Mouse (Mus musculus): ENCODE data around the gene Filip1l. TPM values are rescaled to one million over a fixed set of nuclear protein-coding genes. Genes with fewer than 3 reads are reported as not detected.

Gene Filip1l
- polyA plus RNA-seq, 1 experiment from 2014 or later: 9.4 TPM

DNA sequence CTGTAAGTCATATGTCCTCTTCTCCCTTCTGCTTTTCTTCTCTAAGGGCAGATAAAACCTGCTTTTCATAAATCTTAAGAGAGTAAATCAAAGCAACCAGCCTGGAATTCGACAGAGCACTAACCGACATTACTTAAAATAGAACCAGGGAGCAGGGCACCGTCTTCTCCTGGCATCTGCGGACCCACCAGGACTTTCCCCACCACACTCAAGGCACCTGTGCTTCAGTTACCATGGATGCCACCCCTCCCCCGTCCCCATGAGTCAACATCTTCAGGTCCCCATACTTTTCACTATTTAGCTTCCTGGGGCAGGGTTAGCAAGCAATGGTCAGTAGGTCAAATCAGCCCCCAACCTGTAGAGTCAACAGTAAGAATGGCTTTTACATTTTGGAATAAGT is 76.1 kb downstream of the Filip1l start:
- Histone ChIP-seq H3K9ac (ENCODE audit: low read depth, low read length) (no peak overlapping the region), H3K4me2 (no peak overlapping the region), H3K27me3 (replicated peaks; ENCODE audit: control insufficient read depth, insufficient read depth, low read length) (no peaks in the 10 kb centered on the region), H3K36me3 (ENCODE audit: control insufficient read depth, insufficient read depth, low read length) (no peaks in the 10 kb centered on the region), H3K4me3 (ENCODE audit: low read depth, low read length) (no peak overlapping the region), H3K4me1 (replicated peaks; ENCODE audit: control insufficient read depth, insufficient read depth, low read length) (no peaks in the 10 kb centered on the region), H3K9me3 (ENCODE audit: control insufficient read depth, low read length) (no peaks in the 10 kb centered on the region), H3K27ac (ENCODE audit: low read depth, low read length) (no peak overlapping the region)
- no peak for ATAC-seq (replicated peaks; ENCODE audit: low FRiP score)
- 78% methylated on average over 5 of the region's 5 CpGs for WGBS
- no peak for DNase-seq (ENCODE audit: low spot score)

- H3K4me2 ChIP-seq: no peak overlapping the region
- H3K4me3 ChIP-seq (ENCODE audit: low read depth, low read length): no peak overlapping the region
- H3K4me1 ChIP-seq (replicated peaks; ENCODE audit: control insufficient read depth, insufficient read depth, low read length): no peaks in the 10 kb centered on the region
- 77% methylated on average over 3 of the region's 3 CpGs for WGBS
- no peak overlapping the region for H3K9ac ChIP-seq (ENCODE audit: low read depth, low read length)
- DNase-seq (ENCODE audit: low spot score) (no peak), ATAC-seq (replicated peaks; ENCODE audit: low FRiP score) (no peak)
- no peaks in the 10 kb centered on the region for H3K36me3 ChIP-seq (ENCODE audit: control insufficient read depth, insufficient read depth, low read length)
- no peaks in the 10 kb centered on the region for H3K27me3 ChIP-seq (replicated peaks; ENCODE audit: control insufficient read depth, insufficient read depth, low read length)
- no peaks in the 10 kb centered on the region for H3K9me3 ChIP-seq (ENCODE audit: control insufficient read depth, low read length)
- H3K27ac ChIP-seq (ENCODE audit: low read depth, low read length): no peak overlapping the region
Observed at GRCm38 (mm10) chr16:57431294-57431693, 78.4 kb downstream of the Filip1l start.

GRCm38 (mm10) chr16:57433173-57433572 is 80.3 kb downstream of the Filip1l start:
- Histone ChIP-seq H3K9ac (ENCODE audit: low read depth, low read length) (no peak overlapping the region), H3K36me3 (ENCODE audit: control insufficient read depth, insufficient read depth, low read length) (no peaks in the 10 kb centered on the region), H3K27me3 (replicated peaks; ENCODE audit: control insufficient read depth, insufficient read depth, low read length) (no peaks in the 10 kb centered on the region), H3K27ac (ENCODE audit: low read depth, low read length) (no peak overlapping the region), H3K4me3 (ENCODE audit: low read depth, low read length) (no peak overlapping the region), H3K4me1 (replicated peaks; ENCODE audit: control insufficient read depth, insufficient read depth, low read length) (no peaks in the 10 kb centered on the region), H3K9me3 (ENCODE audit: control insufficient read depth, low read length) (no peaks in the 10 kb centered on the region), H3K4me2 (no peak overlapping the region)
- DNase-seq (ENCODE audit: low spot score): no peak
- ATAC-seq (replicated peaks; ENCODE audit: low FRiP score): no peak
- WGBS: 62% methylated on average over 4 of the region's 4 CpGs

- H3K27me3 ChIP-seq (replicated peaks; ENCODE audit: control insufficient read depth, insufficient read depth, low read length): no peaks in the 10 kb centered on the region
- no peak overlapping the region for H3K27ac ChIP-seq (ENCODE audit: low read depth, low read length)
- H3K4me3 ChIP-seq (ENCODE audit: low read depth, low read length): no peak overlapping the region
- DNase-seq (ENCODE audit: low spot score) (no peak), ATAC-seq (replicated peaks; ENCODE audit: low FRiP score) (no peak)
- H3K9ac ChIP-seq (ENCODE audit: low read depth, low read length): no peak overlapping the region
- no peaks in the 10 kb centered on the region for H3K36me3 ChIP-seq (ENCODE audit: control insufficient read depth, insufficient read depth, low read length)
- WGBS: 83% methylated on average over 6 of the region's 6 CpGs
- no peaks in the 10 kb centered on the region for H3K9me3 ChIP-seq (ENCODE audit: control insufficient read depth, low read length)
- H3K4me1 ChIP-seq (replicated peaks; ENCODE audit: control insufficient read depth, insufficient read depth, low read length): no peaks in the 10 kb centered on the region
- H3K4me2 ChIP-seq: no peak overlapping the region
Observed at GRCm38 (mm10) chr16:57433671-57434070, 80.8 kb downstream of the Filip1l start.

DNA sequence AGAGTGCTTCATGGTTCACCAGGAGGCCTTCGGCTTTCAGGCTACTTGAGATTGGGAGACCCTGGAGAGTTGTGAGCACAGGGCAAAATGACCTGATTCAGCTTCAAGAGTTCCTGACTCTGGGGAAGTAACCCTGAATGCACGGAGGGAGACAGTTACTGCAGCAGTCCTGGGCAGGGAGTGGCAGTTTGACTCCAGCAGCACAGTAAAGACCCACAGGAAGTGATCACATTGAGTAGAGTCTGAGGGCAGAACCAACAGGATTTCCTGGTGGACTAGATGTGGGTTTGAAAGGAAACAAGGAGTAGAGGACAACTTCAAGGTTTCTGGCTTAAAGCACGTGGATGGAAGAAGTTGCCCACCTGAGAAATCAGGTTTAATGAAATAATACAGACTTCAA is 81.7 kb downstream of the Filip1l start:
- Histone ChIP-seq H3K27me3 (replicated peaks; ENCODE audit: control insufficient read depth, insufficient read depth, low read length) (no peaks in the 10 kb centered on the region), H3K4me2 (no peak overlapping the region), H3K9me3 (ENCODE audit: control insufficient read depth, low read length) (no peaks in the 10 kb centered on the region), H3K4me1 (replicated peaks; ENCODE audit: control insufficient read depth, insufficient read depth, low read length) (no peaks in the 10 kb centered on the region), H3K27ac (ENCODE audit: low read depth, low read length) (no peak overlapping the region), H3K4me3 (ENCODE audit: low read depth, low read length) (no peak overlapping the region), H3K9ac (ENCODE audit: low read depth, low read length) (no peak overlapping the region), H3K36me3 (ENCODE audit: control insufficient read depth, insufficient read depth, low read length) (no peaks in the 10 kb centered on the region)
- ATAC-seq (replicated peaks; ENCODE audit: low FRiP score): no peak; the same call in 1 of the 2 replicates
- WGBS: 46% methylated on average over 3 of the region's 3 CpGs
- DNase-seq (ENCODE audit: low spot score): no peak

GRCm38 (mm10) chr16:57437523-57438287 is 84.8 kb downstream of the Filip1l start:
- H3K9me3 ChIP-seq (ENCODE audit: control insufficient read depth, low read length): no peaks in the 10 kb centered on the region
- no peak for DNase-seq (ENCODE audit: low spot score)
- no peaks in the 10 kb centered on the region for H3K27me3 ChIP-seq (replicated peaks; ENCODE audit: control insufficient read depth, insufficient read depth, low read length)
- no peak overlapping the region for H3K27ac ChIP-seq (ENCODE audit: low read depth, low read length)
- no peak overlapping the region for H3K4me2 ChIP-seq
- no peak overlapping the region for H3K4me3 ChIP-seq (ENCODE audit: low read depth, low read length)
- H3K4me1 ChIP-seq (replicated peaks; ENCODE audit: control insufficient read depth, insufficient read depth, low read length): no peaks in the 10 kb centered on the region
- ATAC-seq (replicated peaks; ENCODE audit: low FRiP score): no peak
- 72% methylated on average over 11 of the region's 11 CpGs for WGBS
- no peaks in the 10 kb centered on the region for H3K36me3 ChIP-seq (ENCODE audit: control insufficient read depth, insufficient read depth, low read length)
- no peak overlapping the region for H3K9ac ChIP-seq (ENCODE audit: low read depth, low read length)

GRCm38 (mm10) chr16:57438288-57438685 is 85.4 kb downstream of the Filip1l start:
- H3K4me1 ChIP-seq (replicated peaks; ENCODE audit: control insufficient read depth, insufficient read depth, low read length): no peaks in the 10 kb centered on the region
- H3K27ac ChIP-seq (ENCODE audit: low read depth, low read length): no peak overlapping the region
- H3K4me2 ChIP-seq: no peak overlapping the region
- no peak for ATAC-seq (replicated peaks; ENCODE audit: low FRiP score)
- no peak overlapping the region for H3K4me3 ChIP-seq (ENCODE audit: low read depth, low read length)
- no peak for DNase-seq (ENCODE audit: low spot score)
- H3K27me3 ChIP-seq (replicated peaks; ENCODE audit: control insufficient read depth, insufficient read depth, low read length): no peaks in the 10 kb centered on the region
- no peaks in the 10 kb centered on the region for H3K9me3 ChIP-seq (ENCODE audit: control insufficient read depth, low read length)
- H3K9ac ChIP-seq (ENCODE audit: low read depth, low read length): no peak overlapping the region
- WGBS: 81% methylated on average over 5 of the region's 5 CpGs
- H3K36me3 ChIP-seq (ENCODE audit: control insufficient read depth, insufficient read depth, low read length): no peaks in the 10 kb centered on the region

- ATAC-seq (replicated peaks; ENCODE audit: low FRiP score) (no peak), DNase-seq (ENCODE audit: low spot score) (no peak)
- Histone ChIP-seq H3K27me3 (replicated peaks; ENCODE audit: control insufficient read depth, insufficient read depth, low read length) (no peaks in the 10 kb centered on the region), H3K9me3 (ENCODE audit: control insufficient read depth, low read length) (no peaks in the 10 kb centered on the region), H3K4me1 (replicated peaks; ENCODE audit: control insufficient read depth, insufficient read depth, low read length) (no peaks in the 10 kb centered on the region), H3K4me3 (ENCODE audit: low read depth, low read length) (no peak overlapping the region), H3K27ac (ENCODE audit: low read depth, low read length) (no peak overlapping the region), H3K36me3 (ENCODE audit: control insufficient read depth, insufficient read depth, low read length) (no peaks in the 10 kb centered on the region), H3K9ac (ENCODE audit: low read depth, low read length) (no peak overlapping the region), H3K4me2 (no peak overlapping the region)
- 88% methylated on average over 11 of the region's 11 CpGs for WGBS
Observed at GRCm38 (mm10) chr16:57439206-57439605, 86.3 kb downstream of the Filip1l start.

DNA sequence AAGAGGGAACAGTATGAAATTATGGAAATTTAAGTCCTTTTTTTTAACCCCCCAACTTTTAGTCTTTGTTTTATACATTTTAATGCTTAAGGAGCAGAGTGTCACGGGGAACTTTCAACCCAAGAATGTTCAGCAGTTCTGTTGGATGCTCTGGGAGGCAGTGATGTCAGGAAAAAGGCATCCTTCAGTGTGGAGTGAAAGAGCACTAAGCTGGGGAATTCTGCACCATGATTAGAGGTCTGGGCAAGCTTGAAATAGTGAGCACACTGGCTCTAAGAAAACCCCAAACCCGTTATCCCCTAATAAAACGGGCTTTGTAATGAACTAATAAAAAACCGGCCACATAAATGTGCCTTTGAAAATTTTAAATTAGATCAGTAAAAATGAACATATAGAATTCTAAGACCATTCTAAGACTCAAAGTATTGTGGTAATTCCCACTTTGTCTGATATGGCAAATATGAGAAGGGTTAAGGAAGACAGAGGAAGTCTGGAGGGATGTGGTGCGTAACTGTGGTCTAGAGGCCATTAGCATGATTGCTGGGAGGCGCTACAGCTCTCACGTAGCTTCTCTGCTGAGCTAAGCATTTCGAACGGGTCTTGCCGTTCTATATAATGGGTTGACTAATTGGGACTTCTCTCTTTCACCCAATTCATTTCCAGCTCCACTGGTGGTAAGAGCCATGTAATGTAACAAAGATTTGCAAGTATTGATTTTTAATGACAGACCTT is 88.0 kb downstream of the Filip1l start:
- no peaks in the 10 kb centered on the region for H3K27me3 ChIP-seq (replicated peaks; ENCODE audit: control insufficient read depth, insufficient read depth, low read length)
- no peak for ATAC-seq (replicated peaks; ENCODE audit: low FRiP score)
- H3K27ac ChIP-seq (ENCODE audit: low read depth, low read length): no peak overlapping the region
- no peak overlapping the region for H3K4me2 ChIP-seq
- H3K4me3 ChIP-seq (ENCODE audit: low read depth, low read length): no peak overlapping the region
- no peaks in the 10 kb centered on the region for H3K4me1 ChIP-seq (replicated peaks; ENCODE audit: control insufficient read depth, insufficient read depth, low read length)
- no peaks in the 10 kb centered on the region for H3K9me3 ChIP-seq (ENCODE audit: control insufficient read depth, low read length)
- H3K36me3 ChIP-seq (ENCODE audit: control insufficient read depth, insufficient read depth, low read length): no peaks in the 10 kb centered on the region
- DNase-seq (ENCODE audit: low spot score): no peak
- no peak overlapping the region for H3K9ac ChIP-seq (ENCODE audit: low read depth, low read length)
- 66% methylated on average over 10 of the region's 10 CpGs for WGBS
